Mouse (Mus musculus) gastrocnemius, postnatal 36 days (tissue): Measurements from ENCODE around the gene Il1f6. TPM values are rescaled to one million over a fixed set of nuclear protein-coding genes. Genes with fewer than 3 reads are reported as not detected.
"Not testable (repeated sequence)": the region's sequence is repeated elsewhere in the genome, so short reads cannot be mapped to it uniquely, and the experiment has no call there.

Experiments used
- DNase-seq, 2 experiments: peaks; one replicate each; pipeline ENCODE4 v3.0.0; 2022
- intact Hi-C: fragments of 180-260 bp; cut with DNase I; formaldehyde crosslinking; loops from one replicate; pipeline ENCODE4 v1.15.1; 2025
- long read RNA-seq, 2 experiments: library from polyadenylated mRNA; stranded (forward); transcript quantifications; one replicate each; pipeline ENCODE4 v2.0.0; 2021
- total RNA-seq, 2 experiments: library from RNA; stranded (reverse); gene quantifications; 2 replicates each; pipeline ENCODE4 v1.2.3; 2021

Il1f6 gene
- not detected for total RNA-seq
- long read RNA-seq, experiment 1, result 0 reads
- long read RNA-seq, experiment 2, result 0 reads

DNA sequence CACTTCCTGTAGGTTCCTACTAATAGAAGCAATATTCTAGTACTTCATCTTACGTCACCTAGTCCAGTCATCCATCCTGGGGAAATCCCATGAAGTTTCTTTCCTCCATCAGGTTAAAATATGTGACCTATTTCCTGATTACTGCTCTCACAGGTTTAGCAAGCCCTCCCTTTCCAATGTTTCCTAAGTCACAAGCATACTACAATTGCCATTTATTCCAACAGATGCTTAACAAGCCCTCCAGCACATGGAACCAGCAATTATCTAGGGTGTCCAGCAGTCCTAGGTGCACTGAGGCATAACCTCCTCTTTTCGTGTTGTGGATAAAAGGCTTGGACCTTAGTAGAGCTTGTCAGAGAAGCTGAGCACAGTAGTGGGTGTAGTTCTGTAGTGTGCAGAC is at the start of gene Il1f6:
TSS of gene Il1f6 (plus strand) at position 301 of the 400 bp plus-strand sequence.
- DNase-seq, result no peak
- intact Hi-C loops, result no loop called here

DNA sequence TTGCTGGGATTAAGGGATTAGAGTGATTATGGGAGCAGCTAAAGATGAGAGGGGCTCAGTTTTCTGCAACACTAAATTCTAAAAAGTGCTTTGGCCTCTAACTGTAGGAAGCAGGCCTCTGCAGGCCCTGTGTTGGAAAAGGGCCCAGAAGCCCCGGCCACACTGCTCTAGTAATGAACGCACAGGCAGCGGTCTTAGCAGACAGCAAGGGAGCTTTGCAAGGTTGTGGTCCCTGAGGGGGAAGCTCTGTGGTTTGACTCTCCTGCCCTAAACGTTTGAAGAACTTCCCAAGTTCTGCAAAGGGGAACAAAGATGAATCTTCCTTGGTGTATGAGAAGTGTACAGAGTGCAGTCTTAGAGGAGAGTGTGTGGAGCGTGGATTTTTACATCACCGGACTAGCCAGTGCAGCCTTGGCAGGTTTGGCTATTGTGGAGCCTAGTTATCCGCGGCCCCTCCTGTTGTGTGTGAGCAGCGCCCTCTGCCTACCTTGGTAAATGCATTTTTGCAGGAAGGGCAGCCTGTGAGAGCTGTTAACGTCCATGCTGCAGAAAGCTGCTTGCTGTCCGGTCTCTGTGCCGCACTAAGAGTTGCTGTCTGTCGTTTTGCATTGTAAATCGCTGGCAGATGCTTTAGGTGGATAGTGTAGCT is 33.4 kb upstream of the Il1f6 start:
- intact Hi-C loops, DNase-seq: not testable (repeated sequence)

DNA sequence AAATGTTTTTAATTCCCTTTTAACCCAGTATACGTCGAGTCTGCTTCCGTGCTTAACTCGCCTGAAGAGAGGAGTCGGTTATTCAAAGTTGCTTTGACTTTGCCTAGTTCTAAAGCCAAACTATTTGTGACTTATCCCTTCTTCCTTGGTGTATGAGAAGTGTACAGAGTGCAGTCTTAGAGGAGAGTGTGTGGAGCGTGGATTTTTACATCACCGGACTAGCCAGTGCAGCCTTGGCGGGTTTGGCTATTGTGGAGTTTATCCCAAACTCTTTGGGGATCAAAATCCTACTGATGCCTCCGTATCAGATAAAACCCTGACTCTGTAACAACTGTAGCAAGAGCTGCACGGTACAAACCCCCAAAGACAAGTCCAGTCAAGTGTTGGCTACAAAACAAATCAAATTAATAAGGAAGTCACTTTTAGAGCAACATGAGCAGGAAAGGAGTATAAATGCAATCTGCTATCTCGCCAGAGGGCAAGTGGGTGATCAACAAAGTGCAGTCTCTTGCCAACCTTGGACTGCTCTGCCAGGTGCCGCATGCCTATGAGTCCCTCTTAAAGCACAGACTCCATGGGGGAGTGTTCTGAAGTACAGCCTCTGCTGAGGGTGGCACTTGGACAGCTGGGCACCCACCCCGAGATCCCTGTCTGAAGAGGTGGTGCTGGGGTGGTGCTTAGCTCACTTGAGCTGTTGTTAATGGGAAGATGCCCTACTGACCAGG is 32.6 kb upstream of the Il1f6 start:
- intact Hi-C loops, result not testable (repeated sequence)

DNA sequence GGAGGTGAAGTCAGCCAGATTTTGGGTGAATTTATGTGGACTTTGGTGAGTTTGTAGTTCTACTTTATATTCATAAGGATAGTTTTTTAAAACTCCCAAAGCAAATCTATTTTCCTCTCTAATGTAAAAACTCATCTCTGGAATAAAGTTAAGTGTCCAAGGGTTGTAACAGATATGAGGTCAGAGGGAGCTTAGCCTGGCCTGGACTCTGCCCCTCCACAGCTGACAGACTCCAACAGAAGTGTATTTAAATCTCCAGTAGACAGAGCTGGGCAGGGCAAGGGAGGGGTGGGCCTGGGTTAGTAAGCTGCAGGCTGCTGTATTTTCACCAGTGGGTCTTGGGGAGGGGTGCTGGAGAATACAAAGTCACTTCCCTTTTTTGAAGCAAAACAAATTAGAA is 31.1 kb upstream of the Il1f6 start:
- intact Hi-C loops, DNase-seq: not testable (repeated sequence)

More for the DNA sequence above, 32.6 kb upstream of the Il1f6 start:
- not testable (repeated sequence) for DNase-seq

DNA sequence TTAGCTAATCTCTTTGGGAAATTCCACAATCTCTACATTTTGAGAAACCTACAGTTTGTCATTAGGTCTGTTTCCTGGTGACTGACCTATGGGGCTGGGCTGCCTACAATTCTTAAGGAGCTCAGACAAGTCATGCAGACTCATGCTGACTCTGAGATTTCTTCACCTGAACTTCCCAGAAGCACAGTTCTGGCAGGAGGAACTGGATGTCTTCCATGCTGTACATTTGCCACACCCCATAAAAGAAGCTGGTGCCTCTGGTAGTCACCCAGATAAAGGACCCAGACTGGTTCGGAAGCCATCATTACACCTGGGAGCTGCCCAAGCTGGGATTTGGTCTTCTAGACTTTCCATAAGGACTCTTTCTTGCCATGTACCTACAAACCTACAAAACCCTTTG is 29.0 kb upstream of the Il1f6 start, which contains the start of gene Il1f9:
TSS of gene Il1f9 (plus strand) at position 301 of the 400 bp plus-strand sequence.
- DNase-seq, result no peak
- intact Hi-C loops, result no loop called here

DNA sequence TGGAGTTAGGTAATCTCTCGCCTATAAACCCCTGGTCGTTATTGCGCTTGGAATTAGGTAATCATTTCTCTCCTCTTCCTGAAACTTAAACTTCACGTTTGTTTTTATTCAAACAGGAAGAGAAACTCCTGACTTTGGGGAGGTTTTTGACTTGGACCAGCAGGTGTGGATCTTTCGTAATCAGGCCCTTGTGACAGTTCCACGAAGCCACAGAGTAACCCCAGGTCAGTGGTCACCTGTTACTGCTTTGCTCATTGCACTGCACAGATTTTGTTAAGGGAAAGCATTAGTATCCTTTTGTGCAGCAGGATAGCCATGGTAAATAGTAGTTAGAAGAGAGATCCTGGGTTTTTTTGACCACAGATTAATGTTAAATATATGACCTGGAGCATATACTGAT is 27.6 kb upstream of the Il1f6 start:
- intact Hi-C loops, result no loop called here
- no peak for DNase-seq

DNA sequence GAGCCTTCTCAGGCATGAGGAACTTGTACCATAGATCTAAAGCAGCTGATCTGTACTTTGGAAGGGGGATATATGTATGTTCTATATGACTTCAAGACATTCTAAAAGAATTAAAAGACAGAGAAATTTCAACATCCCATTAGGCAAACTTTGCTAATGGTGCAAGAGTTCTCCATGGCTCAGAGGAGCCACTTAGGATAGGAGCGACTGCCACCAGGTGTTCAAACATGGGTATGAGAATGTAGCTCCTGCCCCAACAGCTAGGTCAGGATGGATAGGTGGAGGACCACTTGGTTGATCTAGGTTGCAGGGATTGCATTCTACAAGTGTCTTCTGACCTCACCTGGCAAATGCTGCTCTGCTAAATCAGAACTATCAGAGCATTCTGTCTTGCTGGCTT is 27.0 kb upstream of the Il1f6 start:
- no peak for DNase-seq
- intact Hi-C loops, result no loop called here

DNA sequence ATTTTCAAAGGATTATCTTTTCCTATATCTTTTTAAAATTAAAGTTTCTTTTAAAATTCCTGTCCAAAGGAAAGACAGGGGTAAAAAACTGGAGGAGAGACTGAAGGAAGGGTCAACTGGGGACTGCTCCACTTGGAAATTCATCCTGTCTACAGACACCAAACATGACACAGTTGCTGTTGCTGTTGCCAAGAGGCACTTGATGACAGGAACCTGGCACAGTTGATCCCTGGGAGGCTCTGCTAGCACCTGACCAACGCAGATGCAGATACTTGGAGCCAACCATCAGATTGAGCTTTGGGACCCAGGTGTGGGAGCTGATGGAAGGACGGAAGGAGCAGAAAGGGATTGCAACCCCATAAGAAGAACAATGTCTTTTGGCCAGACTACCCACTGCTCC is 12.0 kb downstream of the Il1f6 start:
- intact Hi-C loops, result no loop called here
- no peak for DNase-seq

DNA sequence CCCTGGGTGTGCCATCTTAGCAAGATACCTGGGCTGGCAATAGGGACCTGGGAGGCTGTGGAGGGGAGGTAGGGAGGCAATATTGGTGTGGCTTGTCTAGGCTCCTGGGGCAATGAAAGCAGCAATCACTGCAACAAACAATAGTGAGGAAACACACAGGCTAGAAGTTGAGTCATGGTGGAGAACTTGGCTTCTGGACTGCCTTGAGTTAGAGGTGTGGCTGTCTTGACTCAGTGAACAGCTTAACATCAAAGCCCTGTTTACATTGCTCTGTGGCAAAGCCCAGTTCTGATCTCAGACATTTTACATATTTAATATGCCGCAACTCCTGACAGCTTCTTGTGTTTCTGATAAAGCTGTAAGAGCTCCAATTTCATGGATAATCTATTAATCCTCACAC is 52.3 kb downstream of the Il1f6 start:
- DNase-seq, result no peak
- intact Hi-C loops, result no loop called here

DNA sequence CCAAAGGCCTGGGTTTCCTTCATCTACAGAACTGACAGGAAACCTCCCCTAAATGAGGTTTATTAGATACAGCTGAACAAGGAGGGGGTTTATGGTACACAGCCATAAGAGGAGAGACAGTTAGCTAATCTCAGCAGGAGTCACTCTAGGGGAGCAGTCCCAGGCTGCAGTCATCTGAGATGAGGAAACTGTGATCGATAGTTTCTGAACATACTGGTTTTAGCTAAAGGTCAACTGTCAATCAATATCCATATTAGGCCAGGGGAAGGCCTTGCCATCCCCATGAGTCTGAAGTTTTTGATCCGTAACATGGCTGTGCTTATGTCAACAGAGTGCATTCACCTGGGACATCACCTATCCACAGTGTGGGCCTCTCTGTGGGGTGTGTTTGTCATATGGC is 58.4 kb downstream of the Il1f6 start:
- no peak for DNase-seq

DNA sequence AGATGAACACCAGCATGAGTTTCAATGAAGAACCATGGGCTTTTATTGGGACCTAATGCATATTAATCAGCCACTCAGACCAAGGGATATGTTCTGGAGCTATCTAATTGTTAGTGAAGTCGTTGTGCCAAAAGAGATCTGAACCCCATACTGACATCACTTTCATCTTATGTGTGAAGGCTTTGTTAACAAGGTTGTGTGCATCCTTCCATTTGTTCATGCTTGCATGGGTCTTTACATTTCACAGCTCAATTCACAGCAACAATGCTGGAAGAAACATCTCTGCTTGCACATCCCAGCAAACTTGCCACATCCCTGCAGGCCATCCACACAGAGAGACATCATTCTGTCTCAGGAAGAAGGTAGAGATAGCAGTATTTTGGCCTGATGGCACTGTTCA is 59.9 kb downstream of the Il1f6 start:
- intact Hi-C loops, result no loop called here

More for the DNA sequence above, 58.4 kb downstream of the Il1f6 start:
- intact Hi-C loops, result no loop called here

More for the DNA sequence above, 59.9 kb downstream of the Il1f6 start:
- no peak for DNase-seq

Other genes starting within 250 kb of the Il1f6 start
- 1 to 10 TPM; 6.0 to 7.1 TPM for gene Hnmt, start 166.0 kb upstream of the Il1f6 start, total RNA-seq
- not detected for gene Tbpl2, start 118.8 kb upstream of the Il1f6 start, total RNA-seq
- not detected for gene Il1f8, start 62.3 kb upstream of the Il1f6 start, total RNA-seq
- gene Il1f9, start 28.9 kb upstream of the Il1f6 start, total RNA-seq, result not detected
- not detected for gene Il1f5, start 61.5 kb downstream of the Il1f6 start, total RNA-seq
- not detected for gene Il1f10, start 75.8 kb downstream of the Il1f6 start, total RNA-seq
- not detected for gene Il1rn, start 121.4 kb downstream of the Il1f6 start, total RNA-seq
- gene Psd4, start 152.2 kb downstream of the Il1f6 start, total RNA-seq, result under 1 TPM; 0.27 to 0.87 TPM